Mouse (Mus musculus): ENCODE measurements around the gene Mpig6b.

DNA sequence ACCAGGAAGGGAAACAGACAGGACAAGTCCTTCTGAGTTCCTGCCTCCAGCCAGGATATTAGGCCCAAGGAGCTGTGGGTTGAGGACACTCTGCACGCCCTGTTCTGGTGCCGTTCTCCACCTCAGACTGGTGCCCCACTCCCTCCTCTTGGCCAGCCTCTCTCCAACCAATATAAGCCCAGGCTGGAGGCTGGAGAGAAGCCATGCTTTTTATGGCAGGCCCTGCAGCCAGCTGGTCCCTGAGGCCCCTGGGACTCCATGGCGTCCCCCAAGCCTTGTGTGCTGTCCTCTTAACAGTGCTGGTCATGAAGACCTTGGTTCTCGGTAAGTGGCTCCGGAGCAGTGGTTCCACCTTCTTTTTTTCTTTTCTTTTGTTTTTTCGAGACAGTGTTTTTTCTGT, 42.1 kb upstream of the Mpig6b start, which contains the start of gene Ly6g5c:
- TF ChIP-seq CTCF (IDR thresholded peaks at IDR 0.05; ENCODE audit: borderline replicate concordance, insufficient read depth, low read depth, low read length) (no peak), POLR2A (IDR thresholded peaks at IDR 0.05; ENCODE audit: borderline replicate concordance, insufficient read depth, low read length) (no peak)

Data from cerebellum, adult 2 months (tissue).